Mouse (Mus musculus) liver, adult 2 months (tissue): Measurements from ENCODE around the gene Krtap5-2. TPM values are rescaled to one million over a fixed set of nuclear protein-coding genes. Genes with fewer than 3 reads are reported as not detected.
A peak's percentile ranks its signal among the peaks of the same experiment; 100 is the strongest.
"Not testable (repeated sequence)": the region's sequence is repeated elsewhere in the genome, so short reads cannot be mapped to it uniquely, and the experiment has no call there.

Experiments used
- DNase-seq: peaks from one replicate; pipeline ENCODE4 v3.0.0-alpha.2; 2011; ENCODE audit warnings: low read depth, low spot score; ENCODE audit errors: extremely low read depth
- H3K27ac ChIP-seq: fragments of 200-500 bp; replicated peaks from 2 replicates; pipeline ENCODE4 v1.5.1; 2012; ENCODE audit warnings: low read depth, mild to moderate bottlenecking, control low read depth, inconsistent platforms, low read length; ENCODE audit not compliant: insufficient read depth
- H3K27me3 ChIP-seq: fragments of 200-500 bp; 2 replicates; pipeline ENCODE4 v1.6.1; 2012; ENCODE audit warnings: mild to moderate bottlenecking, moderate library complexity, low read length, inconsistent platforms; ENCODE audit not compliant: control insufficient read depth, insufficient read depth
- H3K36me3 ChIP-seq: fragments of 200-500 bp; 2 replicates; pipeline ENCODE4 v1.6.1; 2012; ENCODE audit warnings: low read length, inconsistent platforms; ENCODE audit not compliant: control insufficient read depth, insufficient read depth
- H3K4me1 ChIP-seq: fragments of 200-500 bp; 2 replicates; pipeline ENCODE4 v1.6.1; 2011; ENCODE audit warnings: low read length; ENCODE audit not compliant: control insufficient read depth, insufficient read depth
- H3K4me3 ChIP-seq: fragments of 200-500 bp; 2 replicates; pipeline ENCODE4 v1.5.1; 2011; ENCODE audit warnings: low read depth, mild to moderate bottlenecking, control low read depth, low read length, moderate library complexity; ENCODE audit not compliant: insufficient read depth
- H3K79me2 ChIP-seq: fragments of 200-500 bp; 2 replicates; pipeline ENCODE4 v1.6.1; 2012; ENCODE audit warnings: inconsistent platforms, mild to moderate bottlenecking, low read length, moderate library complexity; ENCODE audit not compliant: control insufficient read depth, insufficient read depth
- H3K9ac ChIP-seq: fragments of 200-500 bp; 2 replicates; pipeline ENCODE4 v1.6.1; 2012; ENCODE audit warnings: low read depth, mild to moderate bottlenecking, control low read depth, inconsistent platforms, low read length
- CTCF ChIP-seq: fragments of 200-500 bp; IDR thresholded peaks from 2 replicates; pipeline ENCODE4 v1.5.1; 2011; ENCODE audit warnings: low read depth, low read length, control low read depth
- POLR2A ChIP-seq: fragments of 200-500 bp; IDR thresholded peaks from 2 replicates; pipeline ENCODE4 v1.6.1; 2011; ENCODE audit warnings: low read length, control low read depth; ENCODE audit not compliant: insufficient read depth; ENCODE audit errors: extremely low read depth
- WGBS: fragments of 180-500 bp; shearing (Covaris S2); methylation state at CpG from one replicate; pipeline ENCODE4 v1.1.7; 2018; 5-methylcytosine and 5-hydroxymethylcytosine counted together
- polyA plus RNA-seq: library from polyadenylated mRNA; depleted of rRNA; stranded (reverse); fragments of >200 nt; gene quantifications from 2 replicates; pipeline ENCODE4 v1.2.3, GENCODE M21; 2012
- total RNA-seq: library from RNA; depleted of rRNA; stranded (reverse); fragments of >200 nt; gene quantifications from 2 replicates; pipeline ENCODE4 v1.2.3, GENCODE M21; 2014

Gene Krtap5-2
- total and polyA plus RNA-seq, 2 experiments = not detected

- TF ChIP-seq CTCF = no peak
- TF ChIP-seq POLR2A = no peak
- Histone ChIP-seq H3K36me3 (no peaks in the 10 kb centered on the region), H3K27ac (no peak overlapping the region), H3K4me3 (no peak overlapping the region), H3K27me3 (no peaks in the 10 kb centered on the region), H3K79me2 (no peaks in the 10 kb centered on the region), H3K4me1 (no peaks in the 10 kb centered on the region), H3K9ac (no peak overlapping the region)
- WGBS = 50% methylated on average over 3 of the region's 3 CpGs
- DNase-seq = peak; percentile 24
Observed at GRCm38 (mm10) chr7:142169836-142170235, 6.0 kb downstream of the Krtap5-2 start.

GRCm38 (mm10) chr7:142165639-142166038, 10.2 kb downstream of the Krtap5-2 start, which contains the start of gene Gm4553:
Gm4553 (minus strand) TSS chr7:142165739.
- not testable (repeated sequence) for H3K27me3 ChIP-seq, H3K9ac ChIP-seq, H3K4me1 ChIP-seq, H3K36me3 ChIP-seq, H3K27ac ChIP-seq, DNase-seq, H3K4me3 ChIP-seq, H3K79me2 ChIP-seq

GRCm38 (mm10) chr7:142159366-142159765, 16.4 kb downstream of the Krtap5-2 start:
- Histone ChIP-seq H3K36me3 (no peaks in the 10 kb centered on the region), H3K4me1 (no peaks in the 10 kb centered on the region), H3K27me3 (no peaks in the 10 kb centered on the region), H3K9ac (no peak overlapping the region), H3K79me2 (no peaks in the 10 kb centered on the region), H3K27ac (no peak overlapping the region), H3K4me3 (no peak overlapping the region)
- no peak for DNase-seq
- TF ChIP-seq CTCF = no peak
- no peak for TF ChIP-seq POLR2A
- WGBS = 92% methylated on average over 3 of the region's 3 CpGs

- not testable (repeated sequence) for H3K27ac ChIP-seq, H3K4me3 ChIP-seq, H3K27me3 ChIP-seq, DNase-seq, H3K4me1 ChIP-seq, H3K9ac ChIP-seq, H3K79me2 ChIP-seq, H3K36me3 ChIP-seq
- 24% methylated on average over 2 of the region's 2 CpGs for WGBS
Observed at GRCm38 (mm10) chr7:142157013-142157412, 18.8 kb downstream of the Krtap5-2 start, which contains the start of gene Gm29735. Gm29735 (minus strand) TSS chr7:142157113.

GRCm38 (mm10) chr7:142155308-142155707, 20.5 kb downstream of the Krtap5-2 start:
- DNase-seq = no peak
- no peak overlapping the region for H3K4me3 ChIP-seq
- H3K9ac ChIP-seq = no peak overlapping the region
- H3K79me2 ChIP-seq = no peaks in the 10 kb centered on the region
- H3K27me3 ChIP-seq = no peaks in the 10 kb centered on the region
- no peak overlapping the region for H3K27ac ChIP-seq
- no peak for TF ChIP-seq CTCF
- TF ChIP-seq POLR2A = no peak
- no peaks in the 10 kb centered on the region for H3K36me3 ChIP-seq
- no peaks in the 10 kb centered on the region for H3K4me1 ChIP-seq
- WGBS = 60% methylated on average over 1 of the region's 1 CpGs

GRCm38 (mm10) chr7:142152191-142152590, 23.6 kb downstream of the Krtap5-2 start:
- no peak for TF ChIP-seq CTCF
- no peak for TF ChIP-seq POLR2A
- Histone ChIP-seq H3K27me3 (no peaks in the 10 kb centered on the region), H3K4me1 (no peaks in the 10 kb centered on the region), H3K79me2 (no peaks in the 10 kb centered on the region), H3K27ac (no peak overlapping the region), H3K36me3 (no peaks in the 10 kb centered on the region), H3K4me3 (no peak overlapping the region), H3K9ac (no peak overlapping the region)
- no peak for DNase-seq
- WGBS = 80% methylated on average over 4 of the region's 4 CpGs
